Mouse (Mus musculus) adrenal gland, adult 8-10 months (tissue): Measurements from ENCODE around the gene Lbp. TPM values are rescaled to one million over a fixed set of nuclear protein-coding genes. Genes with fewer than 3 reads are reported as not detected.

Experiments
- DNase-seq: peaks from one replicate; pipeline ENCODE4 v3.0.0; 2022
- total RNA-seq, 4 experiments: library from RNA; stranded (reverse); gene quantifications; 2 replicates each; pipeline ENCODE4 v1.2.4; 2022

Gene Lbp
- total RNA-seq, 4 experiments from 2014 or later = 17.7 to 53.5 (median 24.9) TPM

DNA sequence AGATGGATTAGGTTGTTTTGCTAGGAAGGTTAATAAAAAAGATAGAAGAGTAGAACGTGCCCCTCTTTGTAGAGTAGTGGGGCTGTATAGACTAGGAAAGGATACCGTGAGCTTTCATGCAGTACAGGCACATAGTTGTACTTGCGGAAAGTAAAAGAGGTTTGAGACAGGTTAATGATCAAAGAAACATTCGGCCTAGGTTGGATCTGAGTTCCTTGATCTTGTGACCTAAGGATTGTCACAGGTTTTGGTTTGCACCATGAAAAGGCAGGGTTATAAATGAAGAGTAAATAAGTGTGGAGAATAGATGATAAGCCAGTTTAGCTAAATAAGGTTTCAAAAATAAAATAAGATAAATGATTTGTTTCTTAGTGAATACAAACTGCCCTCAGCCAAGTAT is 57.9 kb downstream of the Lbp start:
- DNase-seq = no peak

DNA sequence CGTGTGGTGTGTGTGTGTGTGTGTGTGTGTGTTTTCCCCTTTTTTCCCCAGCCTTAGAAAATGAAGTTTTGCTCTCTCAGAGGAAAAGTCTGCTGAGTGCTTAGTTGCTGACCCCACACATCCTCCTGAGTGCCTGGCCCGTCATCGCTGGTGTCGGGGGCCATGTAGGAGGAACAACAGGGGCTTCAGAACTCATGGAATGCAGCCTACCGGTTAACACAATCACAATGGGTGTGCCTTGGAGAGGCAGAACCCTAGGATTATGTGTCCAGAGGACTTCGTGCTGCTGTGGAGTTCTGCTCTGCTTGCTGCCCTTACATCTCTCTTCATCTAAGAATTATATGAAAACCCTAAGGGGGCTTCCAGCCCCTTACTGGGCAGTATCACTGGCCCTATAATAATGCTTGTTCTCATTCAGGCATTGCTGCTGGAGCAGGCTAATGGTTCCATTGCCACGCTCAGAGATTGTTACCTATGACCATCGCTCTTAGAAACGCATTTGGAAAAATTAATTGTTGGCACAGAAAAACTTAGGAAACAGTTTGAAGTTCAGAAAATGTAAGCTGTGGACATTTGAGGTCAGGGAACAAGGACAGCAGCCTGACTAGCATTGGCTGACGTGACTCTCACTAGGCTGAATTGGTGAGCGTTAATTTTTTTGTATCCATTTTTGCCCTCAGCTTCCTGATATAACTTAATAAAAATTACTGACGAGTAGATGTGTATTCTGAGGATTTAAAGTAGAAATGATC is 59.0 kb downstream of the Lbp start:
- no peak for DNase-seq

DNA sequence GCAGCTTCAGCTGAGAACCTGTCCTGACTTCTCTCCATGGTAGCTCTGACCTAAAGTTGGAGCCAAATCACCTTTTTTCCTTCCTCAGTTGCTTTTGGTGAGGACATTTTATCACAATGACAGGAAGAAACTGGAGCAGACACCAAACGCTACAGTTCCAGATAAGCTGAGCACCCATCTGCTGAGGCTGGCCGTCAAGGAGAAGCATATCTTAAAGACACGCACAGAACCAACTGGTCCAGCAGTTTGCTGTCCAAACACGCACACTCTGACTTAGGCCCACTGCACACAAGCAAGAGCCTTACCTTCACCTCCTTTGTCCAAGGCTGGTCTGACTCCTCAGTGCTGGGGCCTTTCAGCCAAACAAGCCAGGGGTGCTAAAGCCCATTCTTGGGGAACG is 61.4 kb downstream of the Lbp start:
- DNase-seq = no peak

DNA sequence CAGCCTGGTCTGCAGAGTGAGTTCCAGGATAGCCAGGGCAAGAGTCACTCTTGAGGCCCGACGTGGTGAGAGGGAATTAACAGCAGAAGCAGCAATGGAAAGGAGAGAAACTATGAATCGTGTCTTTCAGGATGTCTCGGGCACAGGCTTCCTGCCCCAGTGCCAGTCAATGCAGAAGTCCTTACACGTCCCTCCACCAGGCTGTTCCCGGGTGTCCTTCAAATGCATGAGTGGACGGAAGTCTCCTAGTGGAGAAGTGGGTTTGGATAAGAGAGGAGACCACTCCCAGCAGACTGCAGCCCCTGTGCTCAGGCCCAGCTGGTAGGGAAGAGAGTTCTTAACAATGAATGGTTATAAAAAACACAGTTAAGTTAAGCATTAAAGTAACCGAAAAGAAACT is 62.0 kb downstream of the Lbp start:
- DNase-seq = no peak

DNA sequence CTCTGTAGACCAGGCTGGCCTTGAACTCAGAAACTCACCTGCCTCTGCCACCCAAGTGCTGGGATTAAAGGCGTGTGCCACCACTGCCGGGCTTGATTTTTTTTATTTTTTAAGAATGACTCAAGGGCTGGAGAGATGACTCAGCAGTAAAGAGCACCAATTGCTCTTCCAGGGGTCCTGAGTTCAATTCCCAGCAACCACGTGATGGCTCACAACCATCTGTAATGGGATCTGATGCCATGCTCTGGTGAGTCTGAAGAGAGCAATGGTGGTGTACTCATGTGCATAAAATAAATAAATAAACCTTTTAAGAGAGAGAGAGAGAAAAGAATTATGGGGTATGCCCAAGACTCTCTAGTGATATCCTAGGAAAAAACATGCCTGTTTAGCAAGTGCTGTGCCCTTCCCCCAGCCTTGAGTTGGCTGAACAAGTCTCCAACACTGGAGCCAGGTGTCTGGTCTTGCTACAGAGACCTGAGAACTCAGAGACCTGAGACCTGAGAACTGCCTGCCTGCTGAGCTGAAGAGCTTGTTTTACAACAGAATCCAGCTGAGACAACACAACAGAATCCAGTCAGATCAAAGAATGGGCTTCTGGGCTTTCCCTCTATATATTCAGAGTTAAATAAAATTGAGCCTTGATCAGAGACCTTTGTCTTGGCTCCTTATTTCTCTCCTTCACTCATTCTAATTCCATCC is 63.3 kb downstream of the Lbp start:
- no peak for DNase-seq

DNA sequence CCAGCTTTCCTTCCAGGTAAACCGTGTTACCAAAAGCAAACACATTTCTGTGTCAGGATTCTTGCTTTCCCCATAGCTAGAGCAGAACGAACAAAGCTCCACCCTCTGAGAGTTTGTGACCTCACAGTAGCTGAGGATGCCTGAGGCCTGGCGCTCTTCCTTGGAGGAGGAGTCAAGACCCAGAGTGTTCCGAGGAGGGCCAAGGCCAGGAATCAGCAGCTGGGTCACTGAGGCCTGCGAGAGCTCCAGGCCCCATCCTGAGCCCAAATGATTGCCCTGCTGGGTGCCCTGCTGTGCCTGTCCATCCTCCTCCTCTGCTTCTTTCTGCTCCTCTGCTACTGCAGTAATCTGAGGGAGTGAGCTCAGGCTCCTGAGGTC is 63.9 kb downstream of the Lbp start:
- no peak for DNase-seq

DNA sequence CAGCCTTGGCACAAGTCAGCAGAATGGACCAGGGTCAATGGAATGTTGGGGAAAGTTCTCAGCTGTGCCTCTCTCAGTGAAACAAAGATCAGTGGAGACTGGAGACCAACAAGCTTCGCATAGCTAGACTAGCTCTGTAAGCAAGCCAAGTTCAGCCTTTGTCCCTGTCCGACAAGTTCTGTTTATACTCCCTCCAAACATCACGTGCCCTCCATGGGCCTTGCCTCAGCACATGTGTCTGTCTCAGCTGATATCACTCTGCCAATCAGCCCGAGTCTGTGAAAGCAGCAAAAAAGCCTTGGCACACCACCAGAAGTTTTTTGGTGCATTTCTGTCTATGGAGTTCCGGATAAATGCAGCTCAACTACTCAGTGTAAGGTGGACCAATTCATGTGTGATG is 66.8 kb downstream of the Lbp start:
- DNase-seq = no peak

DNA sequence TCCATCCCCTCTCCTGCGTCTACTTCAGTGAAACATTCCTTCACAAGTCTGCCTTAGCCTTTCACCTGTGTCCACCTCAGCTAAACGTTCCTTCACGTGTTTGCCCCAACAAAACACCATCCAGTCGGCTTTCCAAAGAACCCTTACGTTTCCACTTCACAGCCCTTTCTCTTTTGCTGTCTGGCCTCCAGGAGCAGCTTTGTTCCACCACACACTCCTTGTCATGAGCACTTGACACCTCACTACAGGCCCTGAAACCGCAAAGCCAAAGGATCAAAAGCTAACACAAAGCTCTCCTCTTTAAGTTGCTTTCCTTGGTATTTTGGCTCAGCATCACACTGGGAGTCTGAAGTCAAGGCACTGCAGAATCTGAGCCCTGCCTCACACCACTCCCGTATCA is 67.2 kb downstream of the Lbp start:
- no peak for DNase-seq

DNA sequence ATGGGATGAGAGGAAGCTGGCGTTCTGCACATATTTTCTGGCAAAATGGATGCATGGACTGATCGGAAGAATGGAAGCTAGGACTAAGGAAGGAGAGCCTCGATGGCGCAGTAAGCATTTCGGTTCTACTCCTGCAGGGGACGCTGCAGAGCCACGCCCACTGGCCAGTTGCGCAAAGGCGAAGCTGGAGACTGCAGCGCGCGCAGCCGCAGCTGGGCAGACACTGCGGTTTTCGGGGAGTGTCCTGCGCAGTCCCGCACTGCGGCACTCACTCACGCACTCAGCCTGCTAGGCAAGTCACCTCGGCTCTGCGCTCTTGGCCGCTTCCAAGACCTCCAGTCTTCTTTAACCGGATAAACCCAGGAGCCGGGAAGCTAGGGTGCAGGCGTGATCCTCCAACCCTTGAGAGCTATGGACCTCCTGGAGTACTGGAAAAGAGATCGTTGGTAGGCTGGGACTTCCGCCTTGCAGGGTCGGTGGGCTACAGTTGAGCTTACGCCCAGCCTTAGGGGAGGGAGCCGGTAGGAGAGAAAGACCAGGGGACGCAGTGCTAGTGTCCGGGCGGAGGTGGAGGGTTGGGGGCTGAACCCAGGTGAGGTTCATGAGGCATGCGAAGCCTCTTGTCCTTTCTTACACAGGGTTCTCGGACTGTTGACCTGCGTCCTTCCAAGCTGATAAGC is 69.3 kb downstream of the Lbp start, which contains the start of gene Snhg11:
TSS of gene Snhg11 (plus strand) at position 196 of the 680 bp plus-strand sequence.
- no peak for DNase-seq

DNA sequence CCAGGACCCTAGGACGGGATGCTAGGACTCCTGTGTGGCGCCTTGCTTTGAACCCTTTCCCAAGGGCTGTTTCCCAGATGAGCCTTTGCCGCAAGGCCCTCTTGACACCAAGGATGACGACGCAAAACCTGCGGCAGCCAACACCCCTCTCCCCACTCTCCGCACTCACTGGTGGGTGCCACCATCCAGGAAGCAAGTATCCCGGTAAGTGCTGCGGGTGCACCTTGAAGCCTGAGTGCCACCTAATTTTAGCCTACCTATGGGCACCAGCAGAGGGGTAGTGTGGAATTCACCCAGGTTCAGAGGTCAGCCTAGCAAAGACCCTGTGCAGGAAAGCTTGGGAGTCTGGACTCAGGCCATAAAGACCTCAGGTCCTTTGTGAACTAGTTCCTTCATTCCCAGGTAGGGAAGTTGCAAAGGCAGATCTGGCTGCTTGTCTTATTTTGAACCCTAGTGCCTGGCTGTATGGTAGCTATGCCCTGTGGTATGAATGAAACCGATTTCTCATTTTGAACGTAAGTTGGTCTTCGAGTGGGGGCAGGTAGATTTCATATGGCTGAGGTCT is 69.9 kb downstream of the Lbp start:
- no peak for DNase-seq

DNA sequence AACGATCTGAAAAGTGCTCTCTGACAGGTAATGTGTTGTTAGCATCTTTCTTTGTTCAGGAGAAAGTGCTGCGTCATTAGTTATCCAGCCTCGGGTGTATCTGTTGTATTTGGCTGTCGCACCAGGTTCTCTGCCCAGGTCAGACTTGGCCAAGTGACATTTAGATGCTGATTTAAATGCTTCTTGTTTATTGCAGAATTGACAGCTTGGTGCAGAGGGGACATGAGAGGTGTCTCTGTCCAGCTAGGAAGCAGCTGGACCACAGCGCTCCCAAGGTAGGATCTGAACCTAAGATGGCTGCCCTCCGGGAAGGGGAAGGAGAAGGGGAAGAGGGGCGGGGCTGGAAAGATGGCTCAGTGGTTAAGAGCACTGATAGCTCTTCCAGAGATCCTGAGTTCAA is 70.5 kb downstream of the Lbp start:
- no peak for DNase-seq

DNA sequence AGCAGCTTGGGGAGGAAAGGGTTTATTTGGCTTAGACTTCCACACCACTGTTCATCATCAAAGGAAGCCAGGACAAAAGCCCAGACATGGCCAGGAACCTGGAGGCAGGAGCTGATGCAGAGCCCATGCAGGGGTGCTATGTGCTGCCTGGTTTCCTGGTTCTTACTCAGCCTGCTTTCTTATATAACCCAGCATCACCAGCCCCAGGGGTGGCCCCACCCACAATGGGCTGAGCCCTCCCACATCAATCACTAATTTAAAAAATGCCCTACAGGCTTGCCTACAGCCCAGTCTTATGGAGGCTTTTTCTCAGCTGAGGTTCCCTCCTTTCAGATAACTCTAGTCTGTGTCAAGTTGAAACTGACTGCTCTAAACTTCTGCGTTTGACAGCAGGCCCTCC is 71.5 kb downstream of the Lbp start:
- DNase-seq = no peak

DNA sequence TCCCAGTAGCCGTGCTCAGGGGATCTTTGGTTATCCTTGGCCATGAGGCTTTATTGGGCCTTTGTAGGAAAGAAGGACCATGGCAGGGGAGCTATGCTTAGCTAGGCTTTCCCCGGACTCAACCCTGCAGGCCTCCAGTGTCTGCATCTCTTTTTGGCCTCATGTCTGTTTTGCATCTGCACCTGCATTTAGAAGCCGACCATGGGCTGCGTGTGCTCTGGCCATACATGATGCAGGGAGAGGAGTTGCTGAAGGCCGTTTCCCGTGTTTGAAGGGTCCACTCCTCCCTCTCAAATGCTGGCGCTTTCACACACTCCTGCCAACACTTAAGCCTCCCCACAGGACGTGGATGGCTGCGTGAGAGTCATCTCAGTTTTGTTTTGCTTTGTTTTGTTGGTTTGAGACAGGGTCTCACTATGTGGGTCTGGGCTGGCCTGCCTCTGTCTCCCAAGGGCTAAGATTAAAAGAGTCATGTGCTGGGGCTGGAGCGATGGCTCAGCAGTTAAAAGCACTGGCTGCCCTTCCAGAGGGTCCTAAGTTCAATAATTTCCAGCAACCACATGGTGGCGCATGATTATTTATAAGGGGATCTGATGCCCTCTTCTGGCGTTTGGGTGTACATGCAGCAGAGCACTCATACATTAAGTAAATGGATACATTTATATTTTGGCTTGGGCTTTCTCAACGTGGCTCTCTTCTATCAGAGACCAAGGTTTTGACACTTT is 73.2 kb downstream of the Lbp start:
- no peak for DNase-seq

Other genes starting within 250 kb of the Lbp start
- gene Tgm2, start 160.1 kb upstream of the Lbp start, total RNA-seq = 10 to 100 TPM; 58.1 to 75.3 (median 62.3) TPM
- 1 to 10 TPM; 1.4 to 7.8 (median 4.4) TPM for gene D630003M21Rik, start 77.3 kb upstream of the Lbp start, total RNA-seq
- not detected for gene Bpi, start 48.4 kb upstream of the Lbp start, total RNA-seq
- 10 to 100 TPM; 16.5 to 72.5 (median 44.2) TPM for gene Snhg11, start 69.1 kb downstream of the Lbp start, total RNA-seq
- gene Ralgapb, start 103.4 kb downstream of the Lbp start, total RNA-seq = 10 to 100 TPM; 70.4 to 97.0 (median 85.3) TPM
- 10 to 100 TPM in 3 of 4 experiments, 1 to 10 TPM in 1; 6.9 to 56.3 (median 40.8) TPM for gene Adig, start 196.1 kb downstream of the Lbp start, total RNA-seq
- not detected for gene Arhgap40, start 206.3 kb downstream of the Lbp start, total RNA-seq